Mouse (Mus musculus): Measurements from ENCODE around the gene Mthfd1l. TPM values are rescaled to one million over a fixed set of nuclear protein-coding genes. Genes with fewer than 3 reads are reported as not detected.

The Mthfd1l gene
- polyA plus RNA-seq, 1 experiment: 45.9 TPM

GRCm38 (mm10) chr10:3974380-3974779 is 1.5 kb downstream of the Mthfd1l start:
- Histone ChIP-seq H3K27me3 (ENCODE audit: control insufficient read depth, insufficient read depth, insufficient read length) (no peaks in the 10 kb centered on the region), H3K36me3 (ENCODE audit: control insufficient read depth, insufficient read depth) (peaks cover 12% of the 10 kb centered on the region), H3K79me2 (ENCODE audit: control insufficient read depth, insufficient read depth) (peaks cover 38% of the 10 kb centered on the region), H3K4me3 (peak overlapping the region; percentile 89), H3ac (ENCODE audit: control insufficient read depth, insufficient read length) (peak overlapping the region; percentile 79), H3K4me2 (ENCODE audit: low read depth) (peak overlapping the region; percentile 90)
- TF ChIP-seq MAX (IDR thresholded peaks at IDR 0.05; ENCODE audit: low read depth) (no peak), CEBPB (IDR thresholded peaks at IDR 0.05; ENCODE audit: insufficient read depth, poor library complexity, severe bottlenecking) (no peak), USF1 (IDR thresholded peaks at IDR 0.05; ENCODE audit: low read depth) (no peak), POLR2AphosphoS2 (IDR thresholded peaks at IDR 0.05; ENCODE audit: insufficient read length, low read depth) (no peak), REST (IDR thresholded peaks at IDR 0.05; ENCODE audit: insufficient read depth, insufficient read length) (no peak), MYOD1 (IDR thresholded peaks at IDR 0.05; ENCODE audit: control insufficient read depth in 1 of 3, insufficient read length in 2 of 3, low read depth in 2 of 3) (no peak), TCF12 (IDR thresholded peaks at IDR 0.05; ENCODE audit: insufficient read depth, poor library complexity, severe bottlenecking) (no peak), TCF3 (IDR thresholded peaks at IDR 0.05; ENCODE audit: insufficient read length, low read depth) (no peak), MYOG (IDR thresholded peaks at IDR 0.05; ENCODE audit: control insufficient read depth in 1 of 3, insufficient read depth in 1 of 3, insufficient read length in 2 of 3, low read depth in 2 of 3) (no peak), SRF (IDR thresholded peaks at IDR 0.05; ENCODE audit: control insufficient read depth, insufficient read length, low read depth) (no peak), E2F4 (IDR thresholded peaks at IDR 0.05; ENCODE audit: insufficient read depth) (no peak), POLR2A (IDR thresholded peaks at IDR 0.05; ENCODE audit: insufficient read length, low read depth) (no peak)

DNA sequence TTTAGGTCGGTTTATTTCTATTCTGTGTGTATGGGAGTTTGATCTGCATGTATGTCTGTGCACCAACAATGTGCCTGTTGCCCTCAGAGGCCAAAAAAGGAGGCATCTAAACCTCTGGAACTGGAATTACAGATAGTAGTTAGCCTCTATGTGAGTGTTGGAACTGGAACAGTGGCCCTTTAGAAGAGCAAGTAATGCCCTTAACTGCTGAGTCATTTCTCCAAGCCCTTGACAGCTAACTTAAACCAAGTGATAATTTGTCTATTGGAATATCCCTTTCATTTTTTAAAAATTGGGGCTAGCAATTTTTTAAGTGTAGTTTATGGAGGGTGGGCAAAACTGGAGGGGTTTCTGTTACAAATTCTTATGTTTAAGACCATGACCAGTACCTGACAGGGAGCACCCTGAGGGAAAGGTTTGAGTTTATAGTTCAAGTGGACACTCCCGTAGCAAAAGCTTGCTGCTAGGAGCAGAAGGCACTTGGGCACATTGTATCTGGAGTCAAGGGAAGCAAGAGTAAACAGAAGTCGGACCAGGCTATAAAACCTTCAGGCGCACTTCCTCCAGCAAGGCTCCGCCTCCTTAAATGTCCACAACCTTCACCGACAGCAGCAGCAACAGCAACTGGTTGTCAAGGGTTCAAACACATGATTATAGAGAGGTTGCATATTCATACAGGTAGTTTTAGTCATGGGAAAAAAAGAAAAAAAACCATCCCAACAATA is 3.1 kb downstream of the Mthfd1l start:
- H3K36me3 ChIP-seq (ENCODE audit: control insufficient read depth, insufficient read depth): peaks cover 29% of the 10 kb centered on the region
- no peak overlapping the region for H3K4me3 ChIP-seq
- H3K79me2 ChIP-seq (ENCODE audit: control insufficient read depth, insufficient read depth): peaks cover 38% of the 10 kb centered on the region
- TF ChIP-seq POLR2A (IDR thresholded peaks at IDR 0.05; ENCODE audit: insufficient read length, low read depth): no peak
- no peak for TF ChIP-seq POLR2AphosphoS2 (IDR thresholded peaks at IDR 0.05; ENCODE audit: insufficient read length, low read depth)
- TF ChIP-seq TCF12 (IDR thresholded peaks at IDR 0.05; ENCODE audit: insufficient read depth, poor library complexity, severe bottlenecking): no peak
- TF ChIP-seq E2F4 (IDR thresholded peaks at IDR 0.05; ENCODE audit: insufficient read depth): no peak
- no peak for TF ChIP-seq SRF (IDR thresholded peaks at IDR 0.05; ENCODE audit: control insufficient read depth, insufficient read length, low read depth)
- no peak for TF ChIP-seq TCF3 (IDR thresholded peaks at IDR 0.05; ENCODE audit: insufficient read length, low read depth)
- TF ChIP-seq CEBPB (IDR thresholded peaks at IDR 0.05; ENCODE audit: insufficient read depth, poor library complexity, severe bottlenecking): no peak
- TF ChIP-seq MYOG (IDR thresholded peaks at IDR 0.05; ENCODE audit: control insufficient read depth in 1 of 3, insufficient read depth in 1 of 3, insufficient read length in 2 of 3, low read depth in 2 of 3): no peak
- TF ChIP-seq REST (IDR thresholded peaks at IDR 0.05; ENCODE audit: insufficient read depth, insufficient read length): no peak
- TF ChIP-seq MYOD1 (IDR thresholded peaks at IDR 0.05; ENCODE audit: control insufficient read depth in 1 of 3, insufficient read length in 2 of 3, low read depth in 2 of 3): no peak
- peak overlapping the region; percentile 90 for H3K4me2 ChIP-seq (ENCODE audit: low read depth)
- no peaks in the 10 kb centered on the region for H3K27me3 ChIP-seq (ENCODE audit: control insufficient read depth, insufficient read depth, insufficient read length)
- no peak overlapping the region for H3ac ChIP-seq (ENCODE audit: control insufficient read depth, insufficient read length)

DNA sequence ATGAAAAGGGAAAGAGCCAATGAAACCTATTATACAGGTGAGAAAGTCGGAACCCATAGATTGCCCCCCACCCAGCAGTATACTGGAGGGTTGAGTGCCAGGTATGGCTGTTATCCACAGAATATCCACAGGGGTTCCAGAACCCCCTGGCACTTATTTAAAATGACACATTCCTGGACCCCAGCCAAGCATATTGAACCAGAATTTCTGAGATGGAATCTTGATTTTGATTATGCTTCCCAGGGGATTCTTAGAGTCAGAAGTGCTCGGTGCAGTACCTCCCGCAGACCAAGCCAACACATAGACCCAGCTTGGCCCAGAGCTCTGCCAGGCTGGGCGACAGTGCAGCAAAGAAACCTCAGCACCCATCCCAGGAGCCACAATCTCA is 3.7 kb downstream of the Mthfd1l start:
- H3K27me3 ChIP-seq (ENCODE audit: control insufficient read depth, insufficient read depth, insufficient read length): no peaks in the 10 kb centered on the region
- peaks cover 33% of the 10 kb centered on the region for H3K36me3 ChIP-seq (ENCODE audit: control insufficient read depth, insufficient read depth)
- TF ChIP-seq MYOG (IDR thresholded peaks at IDR 0.05; ENCODE audit: control insufficient read depth in 1 of 3, insufficient read depth in 1 of 3, insufficient read length in 2 of 3, low read depth in 2 of 3): no peak
- TF ChIP-seq REST (IDR thresholded peaks at IDR 0.05; ENCODE audit: insufficient read depth, insufficient read length): no peak
- no peak for TF ChIP-seq USF1 (IDR thresholded peaks at IDR 0.05; ENCODE audit: low read depth)
- no peak for TF ChIP-seq MAX (IDR thresholded peaks at IDR 0.05; ENCODE audit: low read depth)
- TF ChIP-seq POLR2A (IDR thresholded peaks at IDR 0.05; ENCODE audit: insufficient read length, low read depth): no peak
- TF ChIP-seq POLR2AphosphoS2 (IDR thresholded peaks at IDR 0.05; ENCODE audit: insufficient read length, low read depth): no peak
- TF ChIP-seq CEBPB (IDR thresholded peaks at IDR 0.05; ENCODE audit: insufficient read depth, poor library complexity, severe bottlenecking): no peak
- no peak for TF ChIP-seq MYOD1 (IDR thresholded peaks at IDR 0.05; ENCODE audit: control insufficient read depth in 1 of 3, insufficient read length in 2 of 3, low read depth in 2 of 3)
- no peak for TF ChIP-seq TCF12 (IDR thresholded peaks at IDR 0.05; ENCODE audit: insufficient read depth, poor library complexity, severe bottlenecking)
- no peak for TF ChIP-seq SRF (IDR thresholded peaks at IDR 0.05; ENCODE audit: control insufficient read depth, insufficient read length, low read depth)
- no peak for TF ChIP-seq TCF3 (IDR thresholded peaks at IDR 0.05; ENCODE audit: insufficient read length, low read depth)
- TF ChIP-seq E2F4 (IDR thresholded peaks at IDR 0.05; ENCODE audit: insufficient read depth): no peak
- peaks cover 38% of the 10 kb centered on the region for H3K79me2 ChIP-seq (ENCODE audit: control insufficient read depth, insufficient read depth)
- no peak overlapping the region for H3K4me3 ChIP-seq
- no peak overlapping the region for H3K4me2 ChIP-seq (ENCODE audit: low read depth)
- no peak overlapping the region for H3ac ChIP-seq (ENCODE audit: control insufficient read depth, insufficient read length)

DNA sequence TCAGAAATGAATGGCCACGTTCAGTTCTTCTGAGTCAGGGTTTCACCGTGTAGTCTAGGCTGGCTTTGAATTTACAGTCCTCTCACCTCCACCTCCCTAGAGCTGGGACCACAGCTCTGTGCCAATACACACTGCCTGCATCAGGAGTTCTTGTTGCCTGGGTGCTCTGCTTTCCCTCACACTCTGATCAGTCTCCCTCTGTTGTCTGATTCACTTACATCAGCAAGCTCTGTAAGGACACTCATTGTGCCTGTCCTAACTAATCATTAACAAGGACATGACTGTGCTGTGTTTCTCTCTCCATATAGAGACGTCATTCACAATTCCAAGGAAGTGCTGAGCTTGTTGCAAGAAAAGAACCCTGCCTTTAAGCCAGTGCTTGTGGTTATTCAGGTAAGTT is 5.4 kb downstream of the Mthfd1l start:
- H3K79me2 ChIP-seq (ENCODE audit: control insufficient read depth, insufficient read depth): peaks cover 38% of the 10 kb centered on the region
- no peak for TF ChIP-seq POLR2A (IDR thresholded peaks at IDR 0.05; ENCODE audit: insufficient read length, low read depth)
- TF ChIP-seq MYOD1 (IDR thresholded peaks at IDR 0.05; ENCODE audit: control insufficient read depth in 1 of 3, insufficient read length in 2 of 3, low read depth in 2 of 3): no peak
- TF ChIP-seq USF1 (IDR thresholded peaks at IDR 0.05; ENCODE audit: low read depth): no peak
- TF ChIP-seq E2F4 (IDR thresholded peaks at IDR 0.05; ENCODE audit: insufficient read depth): no peak
- no peak for TF ChIP-seq MYOG (IDR thresholded peaks at IDR 0.05; ENCODE audit: control insufficient read depth in 1 of 3, insufficient read depth in 1 of 3, insufficient read length in 2 of 3, low read depth in 2 of 3)
- TF ChIP-seq SRF (IDR thresholded peaks at IDR 0.05; ENCODE audit: control insufficient read depth, insufficient read length, low read depth): no peak
- TF ChIP-seq REST (IDR thresholded peaks at IDR 0.05; ENCODE audit: insufficient read depth, insufficient read length): no peak
- no peak for TF ChIP-seq MAX (IDR thresholded peaks at IDR 0.05; ENCODE audit: low read depth)
- no peak for TF ChIP-seq TCF12 (IDR thresholded peaks at IDR 0.05; ENCODE audit: insufficient read depth, poor library complexity, severe bottlenecking)
- no peak for TF ChIP-seq CEBPB (IDR thresholded peaks at IDR 0.05; ENCODE audit: insufficient read depth, poor library complexity, severe bottlenecking)
- TF ChIP-seq POLR2AphosphoS2 (IDR thresholded peaks at IDR 0.05; ENCODE audit: insufficient read length, low read depth): no peak
- peaks cover 40% of the 10 kb centered on the region for H3K36me3 ChIP-seq (ENCODE audit: control insufficient read depth, insufficient read depth)
- H3ac ChIP-seq (ENCODE audit: control insufficient read depth, insufficient read length): no peak overlapping the region
- no peak overlapping the region for H3K4me2 ChIP-seq (ENCODE audit: low read depth)
- H3K27me3 ChIP-seq (ENCODE audit: control insufficient read depth, insufficient read depth, insufficient read length): no peaks in the 10 kb centered on the region
- no peak overlapping the region for H3K4me3 ChIP-seq

Data from myocyte (in vitro differentiated cells).